Mouse (Mus musculus): ENCODE measurements around the gene Timm8b.

Timm8b gene

DNA sequence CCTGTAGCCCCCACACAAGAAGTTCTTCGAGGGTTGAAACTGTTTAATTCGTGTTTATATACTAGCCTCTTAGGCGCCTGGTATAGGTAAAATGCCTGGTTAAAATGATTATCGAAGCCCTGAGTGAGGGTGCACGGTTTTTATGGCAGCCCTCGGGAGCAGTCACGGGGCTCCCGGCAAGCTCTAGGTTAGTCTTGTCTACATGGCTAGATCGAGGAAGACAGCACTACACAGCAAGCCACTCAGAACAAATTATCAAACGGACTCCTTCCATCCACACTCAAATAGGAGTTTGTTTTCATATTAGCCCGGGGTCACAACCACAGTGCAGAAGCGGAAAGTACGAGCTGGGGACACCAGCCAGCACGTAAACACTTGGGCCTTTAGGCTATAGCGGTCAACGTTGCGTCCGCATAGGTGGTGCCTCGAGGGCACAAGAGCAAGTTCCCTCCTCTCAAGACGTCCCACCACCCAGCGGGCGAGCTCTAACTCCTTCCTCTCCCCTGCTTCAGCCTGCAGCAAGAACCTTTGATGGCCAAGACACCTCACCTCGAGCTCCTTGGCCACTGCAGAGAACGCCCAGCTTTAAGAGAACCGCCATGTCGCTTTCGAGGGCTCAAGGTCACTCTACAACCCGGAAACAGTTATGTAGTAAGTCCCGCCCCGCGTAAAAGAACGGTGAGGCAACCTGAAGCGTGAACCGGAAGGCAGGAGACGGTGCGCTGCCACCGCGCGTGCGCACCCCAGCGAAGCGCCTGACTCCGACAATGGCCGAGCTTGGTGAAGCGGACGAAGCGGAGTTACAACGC is at the start of gene Timm8b, which contains the start of gene Sdhd:
Timm8b (plus strand) TSS at position 722 of the 809 bp plus-strand sequence.
Sdhd (minus strand) TSS at position 624 of the 809 bp plus-strand sequence.
- DNase-seq = peak; percentile 92

DNA sequence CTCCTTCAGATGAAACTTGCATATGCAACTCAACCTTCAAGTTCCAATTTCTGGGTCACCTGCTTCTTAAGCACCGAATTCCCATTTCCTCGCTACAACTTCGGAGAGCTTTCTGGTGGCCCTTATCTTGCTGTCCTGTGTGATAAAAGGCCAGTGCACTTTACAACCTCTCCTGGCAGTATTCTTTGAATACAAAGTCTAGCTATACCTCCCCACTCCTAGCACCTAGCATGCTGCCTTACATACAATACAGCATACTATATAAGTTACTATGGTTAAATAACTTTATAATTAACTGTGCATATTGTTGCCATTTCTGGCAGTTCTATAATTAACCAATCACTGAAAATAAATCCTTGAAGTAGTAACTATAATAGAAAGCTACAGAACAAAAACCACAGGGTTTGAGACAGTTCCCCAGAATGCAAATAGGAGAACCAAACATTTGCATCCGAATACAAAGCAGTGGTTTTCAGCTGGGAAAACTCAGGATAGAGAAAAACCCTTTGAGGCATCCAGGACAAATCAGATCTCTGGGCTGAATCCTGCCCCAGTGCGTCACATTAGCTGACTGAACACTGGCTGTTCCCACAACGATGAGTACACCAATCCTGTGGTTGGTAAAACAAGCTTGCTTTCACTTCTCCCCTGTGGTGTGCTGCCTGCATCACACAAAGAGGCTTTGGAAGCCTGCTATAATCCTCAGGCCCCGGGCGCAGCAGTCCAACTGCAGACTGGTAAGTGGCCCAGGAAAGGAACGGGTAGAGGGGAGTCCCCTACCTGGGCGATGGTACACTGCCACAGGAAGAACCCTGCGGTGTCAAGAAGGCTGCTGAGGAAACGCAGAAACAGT is 49.2 kb upstream of the Timm8b start, which contains the start of gene Il18:
Il18 (plus strand) TSS at position 587 of the 853 bp plus-strand sequence.
- peak; percentile 43 for DNase-seq

DNA sequence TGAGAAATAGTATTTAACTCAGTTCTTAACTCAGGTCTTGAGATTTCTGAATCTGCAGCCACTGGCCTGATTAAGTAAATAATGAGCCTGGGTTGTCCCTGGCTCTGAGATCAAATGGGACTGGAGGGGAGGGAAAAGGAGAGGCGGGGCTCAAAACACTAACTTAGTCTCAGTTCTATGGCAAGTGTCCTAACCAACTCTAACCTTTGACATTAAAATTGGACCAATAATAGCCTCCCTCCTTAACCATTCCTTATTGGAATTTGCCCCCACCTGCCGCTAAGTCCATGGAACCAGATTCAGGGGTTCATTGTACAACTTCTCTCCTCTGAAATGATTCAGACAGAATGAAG is 48.6 kb upstream of the Timm8b start, which contains the start of gene Bco2:
Bco2 (minus strand) TSS at position 88 of the 353 bp plus-strand sequence.
- DNase-seq = no peak

DNA sequence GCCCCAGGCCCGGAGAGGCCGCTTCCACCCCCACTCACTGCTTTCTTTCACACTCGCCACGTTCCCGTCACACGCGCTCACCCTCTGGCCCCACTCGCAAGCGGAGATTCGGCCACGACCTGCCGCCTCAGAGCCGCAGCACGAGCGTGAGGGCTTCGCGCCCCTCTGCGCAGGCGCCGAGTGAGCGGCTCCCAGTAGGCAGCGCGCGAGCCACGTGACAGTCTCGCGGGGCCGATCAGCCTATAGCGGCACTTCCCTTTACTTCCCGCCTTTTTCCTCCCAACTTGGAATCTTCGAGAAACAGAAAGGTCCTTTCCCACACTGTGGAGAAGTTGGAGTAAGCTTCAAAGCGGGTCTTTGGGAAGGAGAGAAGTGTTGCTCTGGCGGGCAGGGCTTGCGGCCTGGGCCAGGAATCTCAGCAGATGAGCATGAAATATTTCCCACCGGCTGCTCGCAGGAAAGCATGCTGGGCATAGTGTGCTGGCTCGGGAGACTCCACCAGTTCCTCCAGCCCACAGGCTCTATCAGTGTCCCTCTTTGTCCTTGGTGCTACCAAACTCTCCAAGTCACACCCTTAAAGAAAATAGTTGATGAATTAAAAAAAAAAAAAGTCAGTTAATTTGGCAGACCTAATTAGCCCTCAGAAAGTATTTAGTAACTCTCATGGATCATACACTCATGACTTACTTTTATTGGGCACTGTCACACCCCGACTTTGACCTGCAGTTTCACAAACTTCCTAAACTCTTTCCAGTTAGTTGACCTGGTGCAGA is 42.4 kb upstream of the Timm8b start, which contains the start of gene Tex12:
Tex12 (minus strand) TSS at position 181 of the 773 bp plus-strand sequence.
- no peak for DNase-seq

DNA sequence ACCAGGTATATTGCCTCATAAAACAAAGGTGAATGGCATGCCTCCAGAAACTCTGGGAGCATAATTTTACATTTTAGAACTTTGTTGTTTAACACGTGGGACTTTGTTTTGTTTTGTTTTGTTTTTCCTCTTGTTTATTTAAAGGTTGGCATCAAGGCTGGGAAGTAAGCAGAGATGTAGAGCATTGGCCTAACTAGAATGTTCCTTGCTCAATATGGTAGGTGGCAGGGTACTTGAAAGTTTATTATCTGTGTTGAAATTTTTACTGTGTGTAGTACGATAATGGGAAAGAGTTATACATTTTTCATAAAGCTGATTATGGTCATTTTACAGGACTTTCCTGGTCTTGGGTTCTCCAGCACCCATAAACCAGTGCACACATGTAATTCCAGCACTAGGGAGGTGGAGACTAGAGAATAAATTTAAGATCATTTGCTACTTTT is 41.8 kb upstream of the Timm8b start:
- DNase-seq = no peak

DNA sequence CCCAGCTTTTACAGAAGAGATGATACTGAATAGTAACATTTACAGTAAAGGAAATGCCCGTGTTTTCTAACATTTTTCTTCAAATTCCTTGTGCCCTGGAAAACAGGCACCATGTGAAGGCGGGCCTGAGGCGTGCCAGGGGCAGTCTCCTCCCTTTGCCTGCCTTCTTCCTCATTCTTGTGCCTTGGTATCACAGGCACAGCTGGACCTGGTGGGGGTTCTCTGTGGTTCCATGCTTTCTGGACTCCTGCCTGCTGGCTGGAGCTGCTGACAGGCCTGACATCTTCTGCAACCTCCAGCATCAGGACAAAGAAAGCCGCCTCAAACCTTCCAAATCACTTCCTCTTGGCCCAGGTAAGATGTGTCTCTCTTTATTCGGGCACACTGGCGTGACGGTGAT is 38.5 kb upstream of the Timm8b start:
- no peak for DNase-seq

- DNase-seq = no peak
These were observed 37.8 kb upstream of the Timm8b start for GRCm38 (mm10) chr9:50565940-50566339.

DNA sequence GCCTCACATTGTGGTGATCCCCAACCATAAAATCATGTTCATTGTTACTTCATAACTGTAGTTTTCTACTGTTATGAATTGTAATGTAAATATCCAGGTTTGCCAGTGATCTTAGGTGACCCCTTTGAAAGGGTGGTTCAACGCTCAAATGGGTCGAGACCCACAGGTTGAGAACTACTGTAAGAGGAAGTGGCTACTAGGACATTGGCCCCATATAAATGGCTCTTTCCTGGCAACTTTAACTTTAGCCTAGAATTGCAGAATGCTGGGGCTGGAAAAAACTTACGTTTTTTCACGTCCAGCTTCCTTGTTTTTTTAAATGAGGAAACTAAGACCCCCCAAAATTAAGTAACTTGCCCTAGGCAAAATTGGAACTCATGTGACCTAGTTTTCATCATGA is 36.3 kb upstream of the Timm8b start:
- no peak for DNase-seq

DNA sequence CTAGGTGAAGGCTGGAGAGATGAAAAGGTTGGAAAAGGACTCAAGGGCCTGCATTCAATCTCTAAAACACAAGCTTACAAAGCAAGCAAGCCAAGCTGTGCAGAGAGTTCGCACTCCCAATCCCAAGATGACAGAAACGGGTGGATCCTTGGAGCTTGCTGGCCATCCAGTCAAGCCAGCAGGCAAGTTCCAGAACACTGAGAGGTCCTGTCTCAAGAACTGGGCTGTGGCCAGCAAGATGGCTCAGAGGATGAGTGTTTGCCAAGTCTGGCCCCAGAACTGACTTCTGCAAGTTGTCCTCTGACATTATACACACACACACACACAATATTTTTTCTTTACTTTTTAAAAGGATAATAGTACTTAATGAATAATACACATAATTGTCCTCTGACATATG is 35.8 kb upstream of the Timm8b start:
- DNase-seq = no peak

- no peak for DNase-seq
These were observed 33.8 kb upstream of the Timm8b start for GRCm38 (mm10) chr9:50569599-50570525.

DNA sequence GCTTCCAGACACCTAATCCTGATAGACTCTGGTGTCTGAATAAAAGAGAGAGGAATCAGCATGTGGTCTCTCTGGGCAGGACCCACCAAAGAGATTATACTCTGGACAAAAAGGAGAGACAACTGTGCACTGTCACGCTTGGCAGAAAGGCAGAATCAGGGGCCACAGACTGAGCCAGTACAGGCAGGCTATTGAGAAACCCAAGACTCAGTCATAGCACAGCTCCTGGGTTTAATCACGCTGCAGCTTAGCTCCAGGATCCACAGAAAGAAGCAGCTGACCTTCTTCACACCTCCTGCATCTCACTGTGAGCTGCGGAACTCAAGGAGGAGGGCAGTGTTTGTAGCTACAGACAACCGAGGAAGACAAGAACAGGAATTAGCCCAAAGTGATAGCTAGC is 23.3 kb upstream of the Timm8b start:
- DNase-seq = no peak

DNA sequence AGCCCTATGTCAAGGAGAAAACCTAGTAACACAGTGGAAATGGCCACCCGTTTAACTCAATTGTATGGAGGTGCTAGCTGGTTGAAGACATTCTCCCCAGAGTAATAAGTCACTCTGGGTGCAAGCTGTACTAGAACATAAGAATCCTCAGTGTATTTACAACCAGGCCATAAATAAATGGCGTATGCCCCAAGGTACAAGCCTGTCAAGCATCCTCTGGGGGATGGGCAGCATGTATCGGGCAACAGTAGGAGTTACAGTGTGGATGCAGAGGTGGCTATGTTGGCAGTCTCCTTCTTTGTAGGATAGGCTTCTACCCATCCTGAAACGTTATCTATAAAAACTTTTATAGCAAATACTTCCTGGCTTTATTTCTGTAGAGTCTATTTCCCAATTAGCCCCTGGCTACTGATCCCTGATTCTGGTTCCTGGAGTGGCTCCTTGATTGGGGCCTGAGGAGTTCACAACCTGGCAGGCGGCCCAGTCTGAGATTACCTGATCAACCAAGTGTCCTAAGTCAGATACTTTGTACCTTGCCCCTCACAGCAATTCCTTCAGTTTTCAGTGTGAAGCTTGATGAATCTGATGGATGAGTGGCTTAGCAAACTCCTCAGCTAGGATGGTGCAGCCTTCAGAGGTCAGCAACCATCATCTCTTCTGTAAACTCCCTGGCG is 18.4 kb upstream of the Timm8b start:
- DNase-seq = no peak

DNA sequence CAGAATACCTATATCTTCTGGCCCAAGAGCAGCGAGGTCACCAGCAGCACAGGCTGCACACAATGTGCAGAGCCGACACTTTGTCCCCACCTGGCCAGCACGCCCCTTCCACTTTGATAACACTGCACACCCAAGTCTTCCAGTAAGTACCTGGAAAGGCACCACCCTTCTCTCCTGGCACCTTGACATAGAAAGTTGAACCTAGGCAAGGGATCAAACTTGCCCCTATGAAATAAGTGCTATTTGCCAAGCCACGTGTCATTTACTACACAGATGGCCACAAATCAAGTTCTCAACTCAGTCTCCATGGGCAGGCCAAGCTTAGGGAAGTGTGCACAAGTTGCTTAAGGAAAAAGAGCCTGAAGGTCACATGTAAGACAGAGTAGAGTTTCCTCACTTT is 16.8 kb upstream of the Timm8b start:
- DNase-seq = no peak

GRCm38 (mm10) chr9:50590856-50591518 is 12.7 kb upstream of the Timm8b start:
- DNase-seq = no peak

GRCm38 (mm10) chr9:50592955-50593354 is 10.8 kb upstream of the Timm8b start:
- DNase-seq = no peak

GRCm38 (mm10) chr9:50593544-50593943 is 10.2 kb upstream of the Timm8b start:
- peak; percentile 51 for DNase-seq

DNA sequence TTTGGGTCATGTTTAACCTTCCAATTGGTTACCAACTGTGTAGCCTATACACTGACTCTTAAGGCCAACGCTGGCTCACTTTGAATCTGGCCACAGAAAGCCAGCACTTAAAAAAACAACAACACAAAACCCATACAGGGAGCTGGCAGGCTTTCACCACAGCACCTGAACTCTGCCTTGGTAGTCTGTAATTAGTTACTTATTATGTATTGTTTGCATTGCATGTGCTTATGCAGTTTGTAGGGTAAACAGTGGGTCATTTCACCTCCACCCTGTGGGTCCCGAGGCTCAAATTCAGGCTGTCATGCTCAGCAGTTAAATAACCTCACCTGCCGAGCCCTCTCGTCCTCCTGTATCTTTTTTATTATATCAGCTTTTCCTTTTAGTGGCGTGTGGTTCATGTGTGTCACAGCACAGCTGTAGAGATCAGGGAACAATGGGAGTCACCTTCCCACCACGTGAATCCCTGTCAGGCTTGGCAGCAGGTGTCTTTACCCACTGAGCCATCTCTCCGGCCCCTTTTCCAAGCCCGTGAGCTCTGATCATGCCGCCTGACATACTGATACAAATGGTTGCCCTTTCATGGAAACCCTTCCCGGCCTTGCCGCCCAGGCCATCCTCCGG is 8.8 kb upstream of the Timm8b start:
- no peak for DNase-seq

GRCm38 (mm10) chr9:50596973-50597372 is 6.7 kb upstream of the Timm8b start:
- no peak for DNase-seq

GRCm38 (mm10) chr9:50601536-50601935 is 2.2 kb upstream of the Timm8b start:
- no peak for DNase-seq
